Mouse (Mus musculus) kidney, adult 2 months (tissue): ENCODE data around the gene Tmem213.

Source experiments
- CTCF ChIP-seq: fragments of 200-500 bp; conservative IDR thresholded peaks from 2 replicates; pipeline ENCODE4 v1.5.1; 2011; ENCODE audit warnings: low read depth, mild to moderate bottlenecking, control low read depth, low read length, moderate library complexity, mixed read lengths; ENCODE audit not compliant: insufficient read depth, insufficient read length
- POLR2A ChIP-seq: fragments of 200-500 bp; IDR thresholded peaks from one replicate; pipeline ENCODE4 v1.6.1; 2011; ENCODE audit warnings: low read depth, low read length, control low read depth

DNA sequence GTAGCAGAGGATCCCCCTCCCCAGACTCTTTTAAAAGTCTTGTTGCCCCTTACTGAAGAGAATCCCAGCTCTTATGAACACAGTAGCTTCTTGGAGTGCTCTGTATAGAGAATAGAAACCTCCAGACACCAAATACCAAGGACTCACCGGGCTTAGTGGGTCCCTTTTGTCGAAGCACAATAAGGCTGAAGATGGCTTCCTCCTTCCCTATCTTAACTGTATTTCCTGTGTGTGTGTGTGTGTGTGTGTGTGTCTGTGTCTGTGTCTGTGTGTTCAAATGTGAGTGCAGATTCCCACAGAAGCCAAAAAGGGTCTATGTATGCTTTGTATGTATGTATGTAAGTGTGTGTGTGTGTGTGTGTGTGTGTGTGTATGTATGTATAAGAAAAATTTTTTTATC, 51.5 kb downstream of the Tmem213 start:
- no peak for TF ChIP-seq CTCF
- TF ChIP-seq POLR2A = no peak
